Mouse (Mus musculus) thymus, postnatal 0 days (tissue): ENCODE measurements around the gene Opcml. TPM values are rescaled to one million over a fixed set of nuclear protein-coding genes. Genes with fewer than 3 reads are reported as not detected.

Experiments
- DNase-seq: peaks from one replicate; pipeline ENCODE4 v3.0.0-alpha.2; 2015; ENCODE audit warnings: low spot score
- polyA plus RNA-seq: library from polyadenylated mRNA; unstranded; fragments of >200 nt; fragmentation: Nextera tagmentation; extraction: Ambion mirVana; gene quantifications from 2 replicates; pipeline ENCODE4 v1.2.1, GENCODE M21; 2015

The Opcml gene
- polyA plus RNA-seq, 1 experiment from 2014 or later = 10.8 TPM

DNA sequence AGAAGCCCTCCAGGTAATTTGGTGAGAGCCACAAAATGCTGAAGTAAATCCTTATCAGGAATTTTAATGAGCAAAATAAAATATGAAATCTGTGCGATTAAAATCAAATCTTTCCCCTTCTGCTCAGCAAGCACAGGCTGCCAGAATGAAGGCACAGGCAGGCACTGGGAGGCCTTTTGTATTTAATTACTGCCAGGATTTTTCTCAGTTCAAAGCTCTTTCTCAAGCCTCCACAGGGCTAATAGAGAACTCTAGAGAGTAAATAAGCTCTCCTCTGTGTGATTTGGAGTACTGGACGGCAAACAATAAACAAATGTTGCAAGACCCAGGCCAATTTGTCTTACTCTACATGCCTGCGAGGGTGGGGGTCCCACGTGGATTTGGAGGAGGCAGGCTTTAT, 208.2 kb downstream of the Opcml start:
- no peak for DNase-seq

DNA sequence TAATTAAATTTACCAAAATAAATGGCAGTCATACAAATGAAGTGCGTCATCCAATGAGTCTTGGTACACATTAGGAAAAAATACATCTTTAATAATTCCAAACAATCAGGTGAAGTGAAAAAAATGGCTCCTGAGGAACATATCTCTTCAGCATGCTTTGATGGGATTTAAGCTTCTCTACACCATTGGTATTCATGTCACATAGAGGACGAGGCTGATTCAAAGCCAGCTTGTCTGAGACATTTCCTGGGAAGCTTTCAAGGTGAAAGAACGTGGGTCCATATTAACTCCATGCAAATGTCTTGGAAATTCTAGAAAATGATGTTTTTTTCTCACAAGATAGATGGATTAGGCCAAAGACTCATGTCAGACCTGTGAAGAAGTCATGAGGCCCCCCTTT, 212.6 kb downstream of the Opcml start:
- no peak for DNase-seq

DNA sequence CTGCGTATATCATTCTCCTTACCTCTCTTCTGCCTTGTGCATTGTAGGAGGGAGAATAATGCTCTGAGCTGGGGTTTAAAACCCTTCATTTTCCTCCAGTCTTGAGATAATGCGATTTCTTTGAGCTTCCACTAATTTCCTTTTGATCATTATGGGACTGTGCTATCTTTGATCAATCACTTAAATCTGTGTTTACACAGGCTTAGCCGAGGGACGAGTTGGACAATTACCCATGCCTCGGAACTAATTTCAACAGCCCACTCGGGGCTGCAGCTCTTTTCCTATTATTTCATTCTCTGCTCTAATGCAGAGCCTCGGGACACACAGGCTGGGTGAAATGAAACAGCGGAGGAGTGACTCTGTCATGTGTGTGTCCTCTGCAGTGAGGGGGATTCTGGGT, 220.9 kb downstream of the Opcml start:
- DNase-seq = no peak

DNA sequence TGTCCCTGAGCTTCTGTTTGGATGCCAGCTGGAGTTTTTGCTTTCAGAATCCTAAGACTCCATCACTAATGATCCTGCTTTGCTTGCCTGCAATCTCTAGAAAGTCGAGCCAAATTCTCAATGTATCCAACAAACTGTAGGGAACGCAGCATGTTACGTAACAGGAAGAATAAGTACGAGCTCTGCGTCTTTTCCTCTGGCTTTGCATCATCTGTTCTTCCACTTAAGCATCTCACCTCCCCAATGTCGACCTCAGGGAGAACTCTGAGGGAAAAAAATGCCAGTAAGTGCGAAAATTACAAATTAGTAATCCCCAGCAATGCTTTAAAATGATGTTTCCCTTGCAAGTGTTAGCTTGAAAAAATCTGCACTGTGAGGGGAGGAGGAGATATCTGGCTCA, 222.1 kb downstream of the Opcml start:
- no peak for DNase-seq

DNA sequence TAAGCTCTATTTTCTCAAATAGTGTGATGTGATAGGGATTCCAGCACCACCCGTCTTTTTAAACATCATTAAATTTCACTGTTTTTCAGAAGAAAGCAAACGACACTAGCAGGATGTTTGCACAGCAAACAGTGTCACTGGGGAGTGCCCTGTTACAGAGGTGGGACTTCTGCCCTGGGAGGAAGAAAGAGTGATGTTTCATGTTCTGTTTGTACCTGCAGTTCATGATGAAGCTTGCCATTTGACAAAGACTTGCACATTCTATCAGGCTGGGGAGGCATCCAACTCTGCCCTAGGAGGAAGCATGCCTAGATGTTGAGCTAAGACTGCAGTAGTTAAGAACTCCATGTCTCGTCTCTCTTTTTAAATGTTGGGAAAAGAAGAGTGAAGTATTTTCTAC, 222.6 kb downstream of the Opcml start:
- DNase-seq = no peak

DNA sequence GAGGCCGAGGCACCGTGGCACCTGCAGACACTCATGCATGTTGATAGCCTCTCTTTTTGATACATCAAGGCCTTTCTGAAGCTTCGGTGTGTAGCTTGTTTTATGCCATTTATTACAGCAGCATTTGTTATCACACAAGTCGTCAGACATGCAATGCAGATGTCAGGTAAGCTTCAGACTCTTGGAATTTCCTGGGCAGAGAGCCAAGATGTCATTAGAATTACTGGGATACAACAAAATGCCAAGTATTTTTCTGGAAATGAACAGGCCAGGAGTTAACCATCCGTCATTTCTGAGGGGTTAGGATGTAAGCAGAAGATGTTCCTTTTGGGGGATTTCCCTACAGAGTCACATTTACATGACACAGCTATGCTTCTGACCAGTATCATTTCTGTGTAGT, 237.6 kb downstream of the Opcml start:
- DNase-seq = no peak

DNA sequence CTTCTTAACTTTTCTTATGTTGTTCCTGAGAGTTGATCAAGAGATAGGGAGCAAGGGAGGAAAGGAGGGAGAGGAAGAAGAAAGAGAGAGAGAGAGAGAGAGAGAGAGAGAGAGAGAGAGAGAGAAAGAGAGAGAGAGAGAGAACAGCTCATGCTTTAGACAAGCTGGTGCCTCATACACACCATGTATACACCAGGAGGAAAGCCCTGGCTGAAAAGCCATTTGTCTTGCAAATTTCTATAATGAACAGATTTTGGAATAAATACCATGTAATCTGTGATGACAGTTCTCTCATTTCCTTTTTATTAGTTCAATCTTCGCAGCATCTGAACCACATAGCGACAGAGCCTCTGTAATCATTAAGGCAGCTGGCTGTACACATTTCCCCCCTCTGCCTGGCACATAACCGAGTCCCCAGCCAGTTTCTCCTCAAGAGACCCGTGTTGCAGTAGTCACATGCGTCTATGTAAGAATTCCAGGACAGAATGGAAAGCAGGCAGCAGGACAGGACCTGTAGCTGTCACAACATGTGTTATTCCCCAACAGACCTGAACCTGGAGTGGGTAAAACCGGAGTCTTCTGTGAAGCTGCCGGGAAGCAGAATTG, 238.3 kb downstream of the Opcml start:
- DNase-seq = no peak

DNA sequence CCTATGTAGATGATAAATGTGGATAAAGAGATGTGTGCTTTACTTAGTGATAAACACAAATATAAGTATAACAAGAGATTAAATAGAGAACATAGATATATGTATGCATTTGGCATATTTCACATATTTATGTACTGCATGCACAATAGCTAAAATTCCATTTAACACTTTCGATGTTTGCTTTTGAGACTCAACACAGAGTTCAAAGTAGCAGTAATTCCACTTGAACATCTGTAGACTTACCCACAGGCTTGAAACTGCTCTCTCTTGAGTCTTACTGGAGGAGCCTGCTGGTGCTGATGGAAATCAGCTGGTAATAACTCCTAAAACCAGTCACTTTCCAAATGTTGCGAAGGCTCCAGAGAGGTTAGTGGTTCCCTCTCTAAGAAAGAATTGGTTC, 258.6 kb downstream of the Opcml start:
- DNase-seq = no peak

DNA sequence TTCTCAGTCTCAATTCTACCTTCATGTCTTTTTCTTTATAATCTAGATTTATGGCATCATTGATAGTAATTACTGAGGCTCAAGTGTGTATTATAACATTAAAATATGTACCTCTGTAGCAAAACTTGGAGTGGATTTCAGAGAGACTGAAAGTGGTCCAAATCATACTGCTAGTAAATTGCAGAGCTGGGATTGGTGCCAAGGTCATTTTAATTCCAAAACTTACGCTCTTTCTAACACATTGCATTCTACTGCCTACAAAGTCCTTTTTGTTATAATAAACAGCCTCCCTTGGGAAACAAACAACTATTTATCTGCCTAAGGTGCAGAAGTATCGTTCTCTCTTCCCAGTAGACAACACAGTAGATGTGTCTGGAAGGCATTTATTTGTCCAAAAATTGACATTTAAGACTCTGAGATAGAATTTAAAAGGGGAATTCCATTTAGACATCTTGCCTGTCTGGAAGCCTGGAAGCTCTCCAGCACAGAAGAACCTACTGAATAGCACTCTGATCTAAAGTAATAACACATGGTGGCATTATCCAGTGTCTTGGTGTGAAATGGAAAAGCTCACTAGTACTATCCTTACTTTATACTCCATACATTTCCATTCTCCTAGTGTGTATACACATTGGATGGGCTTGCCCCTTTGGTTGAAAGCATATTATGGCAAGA, 266.7 kb downstream of the Opcml start:
- DNase-seq = no peak

DNA sequence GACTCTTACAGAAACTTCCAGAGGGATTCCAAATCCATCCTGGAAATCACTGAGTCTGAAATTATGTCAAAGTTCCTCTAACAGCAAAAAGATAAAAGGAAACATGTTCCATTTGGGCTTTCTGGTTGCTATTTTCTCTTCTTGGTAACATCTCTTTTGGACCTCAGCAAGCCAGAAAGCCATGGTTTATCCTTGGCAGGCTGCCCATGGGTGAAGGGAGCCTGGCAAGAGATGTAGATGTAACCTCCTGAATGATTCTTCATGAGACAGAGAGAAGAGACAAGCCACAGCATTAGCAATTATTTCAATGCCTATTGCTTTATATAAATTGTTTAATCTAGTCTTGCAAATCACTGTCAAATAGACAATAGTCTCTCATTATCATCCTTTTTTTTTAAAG, 274.6 kb downstream of the Opcml start:
- DNase-seq = no peak

DNA sequence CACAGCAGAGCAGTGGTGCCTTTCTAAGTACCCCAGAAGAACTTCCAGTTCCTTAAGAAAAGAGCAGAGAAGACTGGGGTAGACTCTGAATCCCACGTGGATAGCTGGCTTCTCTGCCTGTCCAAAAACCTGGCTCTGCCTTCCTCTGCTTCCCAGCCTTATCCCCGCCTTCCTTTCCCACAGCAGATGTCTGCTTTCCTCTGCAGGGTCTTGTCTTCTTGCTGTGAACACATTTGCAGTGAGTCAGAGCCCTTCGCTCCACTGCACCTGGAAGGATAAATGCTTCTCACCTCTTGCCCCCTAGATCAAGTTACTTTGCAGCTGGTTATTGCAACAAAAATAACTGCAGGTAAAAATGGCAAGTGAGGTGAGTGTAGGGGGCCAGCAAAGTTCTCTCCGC, 290.1 kb downstream of the Opcml start:
- no peak for DNase-seq

DNA sequence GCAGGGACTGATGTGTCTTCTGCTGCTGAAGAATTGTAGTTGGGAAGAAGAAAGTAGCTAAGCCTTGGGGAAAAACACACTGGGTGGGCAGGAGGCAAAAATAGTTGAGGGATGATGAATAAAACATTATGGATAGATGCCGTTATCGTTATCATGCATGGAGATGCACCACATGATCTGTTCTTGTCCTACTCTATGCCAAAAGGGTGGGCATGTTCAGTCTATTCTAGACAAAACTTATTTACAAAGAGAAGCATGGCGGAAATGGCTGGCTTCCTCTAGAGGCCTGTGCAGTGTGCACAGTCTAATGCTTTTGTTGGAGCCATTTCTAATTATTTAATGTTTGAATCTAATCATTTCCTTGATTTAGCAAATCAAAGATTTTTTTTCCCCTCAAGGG, 293.2 kb downstream of the Opcml start:
- DNase-seq = no peak

DNA sequence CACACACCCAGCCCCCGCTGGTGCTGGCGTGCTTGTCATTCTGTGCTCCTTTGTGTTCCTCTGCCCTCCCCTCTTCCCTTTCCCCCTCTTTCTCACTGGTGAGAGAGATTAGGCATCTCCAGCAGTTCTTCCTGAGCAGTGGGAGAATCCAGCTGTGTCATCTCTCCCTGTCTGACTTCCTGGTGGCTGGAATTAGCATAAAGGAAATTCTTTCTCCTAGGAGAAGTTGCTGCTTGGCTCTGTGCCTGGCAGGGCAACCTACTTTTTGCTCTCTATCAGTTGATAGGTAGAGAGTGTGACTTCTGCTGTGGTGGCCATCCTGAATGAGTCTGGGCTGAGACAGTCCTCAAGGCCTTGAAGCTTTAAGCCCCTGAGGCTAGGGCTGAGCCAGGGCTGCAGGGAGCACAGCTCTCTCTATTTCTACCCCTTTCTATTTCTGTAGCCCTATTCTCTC, 293.7 kb downstream of the Opcml start:
- DNase-seq = no peak

DNA sequence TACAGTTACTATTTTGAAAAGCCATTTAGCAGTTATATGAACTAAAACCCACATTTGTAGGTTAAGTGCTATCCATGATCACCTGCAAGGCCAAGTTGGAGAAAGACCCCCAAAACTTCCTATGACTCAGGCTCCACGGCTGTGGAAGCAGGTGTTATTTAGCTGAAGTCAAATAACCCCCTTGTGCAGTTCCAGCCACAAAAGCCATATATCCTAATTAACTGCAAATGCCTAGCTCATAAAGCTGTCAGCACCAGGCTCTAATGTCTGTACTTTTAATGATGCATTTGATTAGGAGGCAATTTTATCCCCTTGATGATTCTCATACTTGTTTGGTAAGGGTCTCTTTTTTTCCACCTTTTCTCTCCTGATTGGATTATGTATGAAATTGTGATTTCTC, 300.8 kb downstream of the Opcml start:
- no peak for DNase-seq

DNA sequence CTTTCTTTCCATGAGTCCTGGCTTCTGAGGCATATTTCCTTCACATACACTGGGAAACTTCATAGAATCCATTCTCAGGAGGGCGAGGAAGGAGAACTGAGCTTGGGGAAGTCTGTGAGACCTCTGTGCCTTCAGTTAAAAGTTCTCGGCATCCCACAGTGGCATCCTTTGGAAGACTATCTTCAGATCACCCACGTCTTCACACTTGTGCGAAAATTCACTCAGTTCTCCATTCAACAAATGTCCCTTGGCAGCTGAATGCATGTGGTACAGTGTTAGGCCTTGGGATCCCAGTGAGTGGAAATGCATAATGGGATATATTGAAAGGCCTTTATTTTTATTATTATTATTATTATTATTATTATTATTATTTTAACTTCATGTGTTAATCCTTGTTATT, 304.1 kb downstream of the Opcml start:
- DNase-seq = no peak

DNA sequence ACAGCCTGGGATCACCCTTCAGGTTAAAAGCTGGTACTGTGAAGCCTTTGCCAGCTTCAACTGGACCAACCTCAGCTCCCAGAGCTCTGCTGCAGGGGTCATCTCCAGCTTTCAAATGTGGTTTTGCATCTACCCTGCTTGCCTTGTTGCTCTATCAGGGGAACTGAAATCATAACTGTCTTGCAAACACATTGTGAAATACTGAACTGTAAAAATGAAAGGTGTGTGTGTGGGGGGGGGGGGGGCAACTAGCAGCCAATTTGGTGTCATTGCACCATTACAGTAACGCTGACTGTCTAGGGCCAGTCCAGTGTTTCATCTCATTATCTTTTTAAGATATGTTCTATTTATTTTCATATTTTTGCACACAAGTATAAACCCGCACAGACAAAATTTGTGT, 305.6 kb downstream of the Opcml start:
- no peak for DNase-seq

DNA sequence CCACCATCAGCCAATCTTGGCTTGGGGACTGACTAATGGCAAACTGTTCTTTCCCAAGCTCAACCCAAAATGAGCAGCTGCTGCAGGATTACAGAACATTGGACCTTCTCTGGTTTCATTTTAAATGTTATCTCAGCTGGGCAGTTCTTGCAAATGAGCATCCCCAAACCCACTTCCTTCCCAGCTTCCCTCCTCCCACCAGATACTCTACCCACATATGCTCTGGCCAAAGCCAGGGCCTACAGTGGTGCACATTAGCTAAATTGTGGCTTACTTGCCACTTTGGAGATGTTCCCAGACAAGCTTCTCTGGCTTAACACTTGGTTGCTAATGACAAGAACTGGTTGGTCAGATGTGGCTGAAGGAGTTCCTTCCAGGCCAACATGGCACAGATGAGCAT, 311.4 kb downstream of the Opcml start:
- DNase-seq = no peak

DNA sequence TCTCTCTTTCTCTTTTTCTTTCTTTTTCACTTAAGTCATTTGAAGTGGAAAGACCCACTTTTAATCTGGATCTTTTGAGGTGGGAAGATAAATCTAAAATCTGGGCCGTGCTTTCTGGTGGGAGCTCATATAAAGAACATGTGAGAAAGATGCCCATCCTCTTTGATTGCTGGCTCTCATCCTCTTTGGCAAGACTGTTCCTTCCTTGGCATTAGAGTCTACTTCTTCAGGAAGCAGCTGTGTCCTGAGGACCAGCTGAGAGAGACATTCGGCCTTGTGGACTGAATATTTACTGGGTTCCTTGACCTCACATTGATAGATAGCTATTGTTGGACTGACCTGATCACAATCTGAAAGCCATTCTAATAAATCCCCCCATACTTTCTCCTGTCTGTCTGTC, 331.3 kb downstream of the Opcml start:
- DNase-seq = no peak

DNA sequence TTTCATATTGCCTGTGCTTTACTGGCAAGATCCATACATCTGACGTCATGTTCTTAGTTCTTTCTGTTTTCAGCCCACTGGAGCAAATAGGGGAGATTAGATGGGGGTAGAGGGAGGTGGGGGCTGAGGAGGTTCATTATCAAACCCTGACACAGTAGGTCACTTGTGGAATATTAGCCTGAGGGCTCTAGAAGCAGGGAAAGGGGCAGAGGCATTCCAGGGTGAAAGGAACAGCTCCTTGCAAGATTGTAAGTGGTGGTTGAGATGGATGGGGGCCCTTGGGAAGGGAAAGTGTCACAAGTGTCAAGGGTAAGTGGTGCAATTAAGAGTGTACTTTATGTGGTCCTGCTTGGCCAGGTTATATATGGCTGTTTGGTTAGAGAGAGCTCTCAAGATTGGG, 338.2 kb downstream of the Opcml start:
- DNase-seq = no peak

DNA sequence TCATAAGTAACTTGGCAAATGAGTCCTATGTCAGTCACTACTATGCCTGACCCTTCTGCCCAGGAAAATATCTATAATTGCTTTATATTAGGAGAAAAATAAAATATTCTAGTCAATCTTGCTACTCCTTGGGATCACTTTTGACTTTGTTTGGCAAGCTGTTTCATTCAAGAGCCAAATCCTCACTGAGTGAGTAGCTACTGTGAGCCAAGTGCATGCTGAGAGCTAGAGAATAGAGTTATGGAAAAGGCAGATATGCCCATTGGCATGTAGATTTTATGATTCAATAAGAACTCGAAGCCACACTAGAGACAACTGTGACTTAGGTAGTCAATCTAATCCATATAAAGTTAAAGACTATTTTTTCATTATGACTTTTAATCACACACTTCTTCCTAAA, 340.9 kb downstream of the Opcml start:
- DNase-seq = no peak

DNA sequence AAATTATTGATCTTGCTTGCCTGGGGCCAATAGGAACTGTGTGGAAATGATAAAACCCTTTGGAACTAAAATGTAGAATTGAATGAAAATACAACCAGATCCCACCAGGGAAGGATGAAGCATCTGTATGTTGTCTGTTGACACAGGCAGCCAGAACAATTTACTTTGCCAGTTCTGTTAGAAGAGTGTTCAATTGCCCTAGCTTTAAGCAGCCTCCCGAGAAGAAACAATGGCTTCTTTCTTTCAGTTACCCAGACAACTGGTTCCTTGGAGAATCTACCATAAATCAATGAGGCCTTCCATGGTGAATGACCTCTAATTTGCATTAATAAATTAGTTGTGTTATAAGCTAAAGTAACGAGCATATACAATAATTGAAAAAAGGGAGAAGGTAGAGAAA, 346.0 kb downstream of the Opcml start:
- no peak for DNase-seq

DNA sequence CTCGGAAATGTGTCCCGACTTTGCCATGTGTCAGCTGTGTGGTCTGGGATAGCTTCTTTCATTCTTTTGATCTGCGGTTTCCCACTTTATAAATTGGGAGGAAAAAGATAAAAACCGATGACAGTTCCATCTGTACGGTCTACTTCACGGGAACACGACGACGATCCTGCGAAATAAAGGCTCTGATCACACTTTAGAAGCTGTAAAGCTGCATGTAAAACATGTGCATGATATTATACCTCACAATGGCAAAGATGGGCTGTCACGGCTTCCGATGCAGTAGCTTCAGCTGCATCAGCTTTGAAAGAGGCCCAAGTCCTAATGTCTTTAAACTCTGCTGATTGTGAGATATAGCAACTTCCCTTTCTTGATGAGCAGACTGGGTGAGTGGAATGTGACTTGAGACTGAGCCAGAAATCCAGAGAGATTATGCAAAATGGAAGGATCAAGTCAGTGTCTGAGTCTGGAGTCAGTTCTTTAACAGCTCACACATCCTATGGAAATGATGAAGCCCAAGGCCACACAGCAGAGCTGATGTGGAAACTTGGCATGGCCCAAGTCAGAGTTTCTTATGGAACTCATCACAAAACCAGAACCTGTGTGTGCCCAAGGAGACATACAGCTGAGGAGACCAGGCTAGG, 349.5 kb downstream of the Opcml start:
- no peak for DNase-seq

DNA sequence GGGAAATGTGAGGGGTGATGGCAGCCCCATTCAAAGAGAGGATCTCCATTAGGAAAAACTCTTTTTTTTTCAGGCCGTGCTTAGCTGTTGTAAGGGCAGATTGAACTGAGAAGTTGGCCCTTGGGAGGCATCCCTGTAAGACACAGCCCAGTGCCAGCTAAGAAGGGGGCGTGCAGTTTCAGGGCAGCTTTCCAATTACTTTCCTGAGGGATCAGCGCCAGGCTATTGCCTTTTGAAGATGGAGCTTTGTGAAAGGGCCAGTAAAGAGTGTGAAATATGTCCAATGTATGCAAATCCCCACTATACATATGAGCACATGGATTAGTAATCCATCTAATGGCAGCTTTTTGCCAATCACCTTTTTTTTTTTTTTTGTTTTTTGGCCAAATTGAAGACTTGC, 358.9 kb downstream of the Opcml start:
- DNase-seq = no peak
